Mouse (Mus musculus): ENCODE data around the gene Macrod2. TPM values are rescaled to one million over a fixed set of nuclear protein-coding genes. Genes with fewer than 3 reads are reported as not detected.
"Not testable (repeated sequence)": the region's sequence is repeated elsewhere in the genome, so short reads cannot be mapped to it uniquely, and the experiment has no call there.

Gene Macrod2
- total and polyA plus RNA-seq, 2 experiments from 2014 or later = 5.5 to 17.4 TPM

DNA sequence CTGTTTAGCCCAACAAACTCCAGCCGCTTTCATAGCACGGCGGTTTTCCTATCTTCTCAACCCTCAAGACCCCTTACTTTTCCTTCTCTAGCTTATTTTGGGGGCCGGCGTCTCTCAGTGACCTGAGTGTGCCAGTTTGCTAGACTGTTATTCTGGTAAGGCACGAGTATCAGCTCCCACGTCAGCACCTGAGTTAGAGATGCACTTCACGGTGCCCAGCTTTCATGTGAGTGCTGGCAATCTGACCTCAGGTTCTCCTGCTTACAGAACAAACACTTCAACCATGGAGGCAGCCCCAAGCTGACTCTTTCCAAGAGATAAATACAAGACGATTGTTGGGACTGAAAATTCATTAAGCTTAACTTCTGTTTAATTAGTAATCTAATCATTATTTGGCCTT lies 322.3 kb downstream of the Macrod2 start:
- Histone ChIP-seq H3K9ac (replicated peaks; ENCODE audit: low read depth, low read length) (no peak overlapping the region), H3K36me3 (replicated peaks; ENCODE audit: control insufficient read depth, insufficient read depth, low read length) (no peaks in the 10 kb centered on the region), H3K4me1 (ENCODE audit: control insufficient read depth, insufficient read depth) (no peaks in the 10 kb centered on the region), H3K4me3 (ENCODE audit: low read depth, low read length) (no peak overlapping the region), H3K4me2 (ENCODE audit: low read depth, low read length) (no peak overlapping the region), H3K9me3 (replicated peaks; ENCODE audit: control insufficient read depth, low read length) (no peaks in the 10 kb centered on the region), H3K27ac (ENCODE audit: low read depth) (no peak overlapping the region), H3K27me3 (ENCODE audit: control insufficient read depth, insufficient read depth, low read length) (no peaks in the 10 kb centered on the region)
- no peak for DNase-seq (ENCODE audit: low spot score)
- no peak for ATAC-seq (ENCODE audit: insufficient read depth, low read depth)
- whole genome bisulfite sequencing = 38% methylated on average over 9 of the region's 9 CpGs
- TF ChIP-seq EP300 (IDR thresholded peaks at IDR 0.05; ENCODE audit: low read depth) (no peak), CTCF (IDR thresholded peaks at IDR 0.05; ENCODE audit: low read depth) (no peak)

DNA sequence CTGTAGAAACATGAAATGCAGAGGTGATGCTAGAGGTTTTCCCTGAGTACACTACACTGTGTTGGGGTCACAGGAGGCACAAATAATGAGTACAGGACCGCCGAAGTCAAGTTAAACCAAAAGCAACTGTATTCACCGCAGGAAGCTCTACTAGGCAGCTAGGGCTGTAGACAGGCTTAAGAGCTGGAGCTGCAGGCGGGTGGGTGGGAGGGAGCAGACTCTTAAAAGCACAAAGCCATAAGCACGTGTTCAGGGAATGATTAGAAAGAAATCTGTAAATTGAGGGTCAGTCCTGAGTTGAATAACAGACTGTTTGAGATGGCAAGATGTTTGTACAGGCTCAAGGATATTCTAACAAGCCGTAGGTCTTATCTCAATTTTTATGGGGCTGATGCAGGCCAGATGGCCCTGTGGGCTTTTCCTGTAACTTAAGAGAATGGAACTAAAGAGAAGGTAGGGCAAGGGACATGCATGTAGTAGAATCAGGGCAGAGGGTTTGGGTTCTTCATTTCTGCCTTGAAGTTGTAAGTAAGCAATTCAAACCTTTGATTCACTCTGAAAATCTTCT lies 337.6 kb downstream of the Macrod2 start:
- H3K4me2 ChIP-seq (ENCODE audit: low read depth, low read length) = no peak overlapping the region
- no peak overlapping the region for H3K9ac ChIP-seq (replicated peaks; ENCODE audit: low read depth, low read length)
- no peak for TF ChIP-seq EP300 (IDR thresholded peaks at IDR 0.05; ENCODE audit: low read depth)
- TF ChIP-seq CTCF (IDR thresholded peaks at IDR 0.05; ENCODE audit: low read depth) = no peak
- 12% methylated on average over 6 of the region's 6 CpGs for WGBS
- ATAC-seq (ENCODE audit: insufficient read depth, low read depth) (no peak), DNase-seq (ENCODE audit: low spot score) (no peak)
- no peaks in the 10 kb centered on the region for H3K9me3 ChIP-seq (replicated peaks; ENCODE audit: control insufficient read depth, low read length)
- H3K27me3 ChIP-seq (ENCODE audit: control insufficient read depth, insufficient read depth, low read length) = no peaks in the 10 kb centered on the region
- H3K27ac ChIP-seq (ENCODE audit: low read depth) = no peak overlapping the region
- no peaks in the 10 kb centered on the region for H3K4me1 ChIP-seq (ENCODE audit: control insufficient read depth, insufficient read depth)
- no peak overlapping the region for H3K4me3 ChIP-seq (ENCODE audit: low read depth, low read length)
- H3K36me3 ChIP-seq (replicated peaks; ENCODE audit: control insufficient read depth, insufficient read depth, low read length) = no peaks in the 10 kb centered on the region

DNA sequence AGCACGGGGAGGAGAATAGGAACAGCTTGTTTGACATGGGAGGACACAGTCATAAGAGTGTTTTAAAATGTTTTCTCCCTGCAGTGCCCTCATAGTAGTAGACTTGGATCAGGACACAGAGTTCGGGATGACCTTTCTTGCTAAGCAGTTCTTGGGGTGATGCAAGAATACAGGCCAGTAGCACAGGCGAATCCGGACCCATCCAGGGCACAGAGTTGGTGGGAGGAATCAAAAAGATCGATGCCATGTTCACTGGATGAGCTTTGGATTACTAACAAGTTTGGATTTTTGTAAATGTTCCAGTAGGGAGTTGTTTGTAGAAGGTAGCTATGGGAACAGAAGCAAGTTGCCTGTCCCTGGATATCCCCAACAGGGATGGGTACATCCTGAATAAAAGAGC lies 345.4 kb downstream of the Macrod2 start:
- DNase-seq (ENCODE audit: low spot score) = no peak
- ATAC-seq (ENCODE audit: insufficient read depth, low read depth) = no peak
- H3K9ac ChIP-seq (replicated peaks; ENCODE audit: low read depth, low read length) = no peak overlapping the region
- no peak for TF ChIP-seq EP300 (IDR thresholded peaks at IDR 0.05; ENCODE audit: low read depth)
- no peak for TF ChIP-seq CTCF (IDR thresholded peaks at IDR 0.05; ENCODE audit: low read depth)
- H3K27me3 ChIP-seq (ENCODE audit: control insufficient read depth, insufficient read depth, low read length) = no peaks in the 10 kb centered on the region
- no peaks in the 10 kb centered on the region for H3K4me1 ChIP-seq (ENCODE audit: control insufficient read depth, insufficient read depth)
- no peak overlapping the region for H3K4me3 ChIP-seq (ENCODE audit: low read depth, low read length)
- no peaks in the 10 kb centered on the region for H3K36me3 ChIP-seq (replicated peaks; ENCODE audit: control insufficient read depth, insufficient read depth, low read length)
- no peaks in the 10 kb centered on the region for H3K9me3 ChIP-seq (replicated peaks; ENCODE audit: control insufficient read depth, low read length)
- no peak overlapping the region for H3K27ac ChIP-seq (ENCODE audit: low read depth)
- 86% methylated on average over 5 of the region's 5 CpGs for WGBS
- H3K4me2 ChIP-seq (ENCODE audit: low read depth, low read length) = no peak overlapping the region

DNA sequence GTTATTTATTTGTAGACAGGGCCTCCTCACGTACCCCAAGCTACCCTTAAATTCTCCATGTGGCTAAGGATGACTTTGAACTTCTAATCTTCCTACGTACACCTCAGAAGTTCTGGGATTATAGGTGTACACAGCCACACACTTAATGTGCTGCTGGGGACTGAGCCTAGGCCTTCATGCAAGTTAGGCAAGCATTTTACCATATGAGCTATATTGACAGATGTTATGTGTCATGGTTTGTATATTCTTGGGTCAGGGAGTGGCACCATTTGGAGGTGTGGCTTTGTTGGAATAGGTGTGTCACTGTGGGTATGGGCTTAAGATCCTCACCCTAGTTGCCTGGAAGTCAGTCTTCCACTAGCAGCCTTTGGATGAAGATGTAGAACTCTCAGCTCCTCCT lies 347.8 kb downstream of the Macrod2 start:
- 79% methylated on average over 2 of the region's 2 CpGs for WGBS
- DNase-seq (ENCODE audit: low spot score); H3K9ac ChIP-seq (replicated peaks; ENCODE audit: low read depth, low read length); H3K9me3 ChIP-seq (replicated peaks; ENCODE audit: control insufficient read depth, low read length); H3K36me3 ChIP-seq (replicated peaks; ENCODE audit: control insufficient read depth, insufficient read depth, low read length); H3K4me3 ChIP-seq (ENCODE audit: low read depth, low read length); H3K4me2 ChIP-seq (ENCODE audit: low read depth, low read length); H3K4me1 ChIP-seq (ENCODE audit: control insufficient read depth, insufficient read depth); H3K27me3 ChIP-seq (ENCODE audit: control insufficient read depth, insufficient read depth, low read length); H3K27ac ChIP-seq (ENCODE audit: low read depth); ATAC-seq (ENCODE audit: insufficient read depth, low read depth): not testable (repeated sequence)

DNA sequence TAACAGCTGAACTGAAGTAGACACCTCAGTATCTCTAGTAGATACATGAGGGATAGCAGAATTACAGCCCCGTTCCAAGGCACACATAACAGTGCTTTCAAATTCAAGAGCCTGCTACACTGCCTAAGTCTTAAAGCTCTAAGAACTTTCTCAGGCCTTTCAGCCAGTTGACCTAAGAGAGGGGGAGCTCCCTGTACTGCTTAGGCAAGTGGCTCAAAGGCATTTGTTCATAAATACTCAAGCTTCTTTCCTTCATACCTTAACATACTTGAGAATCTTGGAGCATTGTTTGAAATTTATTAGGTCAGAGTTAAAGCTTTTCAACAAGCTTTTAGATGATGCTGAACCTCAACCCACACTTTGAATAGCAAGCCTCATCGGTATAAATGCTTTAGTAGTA lies 363.8 kb downstream of the Macrod2 start:
- no peak for ATAC-seq (ENCODE audit: insufficient read depth, low read depth)
- WGBS = 83% methylated on average over 2 of the region's 2 CpGs
- no peak overlapping the region for H3K27ac ChIP-seq (ENCODE audit: low read depth)

DNA sequence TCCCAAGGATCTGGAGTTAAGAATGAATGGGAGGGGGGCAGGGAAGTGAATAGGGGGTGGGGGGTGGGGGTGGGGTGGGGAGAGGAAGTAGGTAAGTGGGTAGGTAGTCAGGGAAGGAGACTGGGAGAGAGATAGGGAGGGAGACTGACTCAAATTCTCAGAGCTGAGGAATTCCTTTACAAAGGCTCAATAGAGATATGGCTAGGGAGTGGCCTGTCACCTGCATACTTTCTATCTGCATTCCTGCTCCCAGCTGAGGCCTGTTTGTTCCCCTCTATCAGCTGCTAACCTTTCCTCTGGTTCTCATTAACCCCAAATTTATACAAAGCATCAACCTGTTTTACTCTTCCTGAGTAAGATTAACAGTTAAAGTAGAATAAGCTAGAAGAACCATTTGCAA lies 364.6 kb downstream of the Macrod2 start:
- Histone ChIP-seq H3K4me2 (ENCODE audit: low read depth, low read length) (no peak overlapping the region), H3K4me1 (ENCODE audit: control insufficient read depth, insufficient read depth) (no peaks in the 10 kb centered on the region; the same call in 1 of the 2 replicates), H3K4me3 (ENCODE audit: low read depth, low read length) (no peak overlapping the region), H3K27me3 (ENCODE audit: control insufficient read depth, insufficient read depth, low read length) (no peaks in the 10 kb centered on the region), H3K27ac (ENCODE audit: low read depth) (no peak overlapping the region), H3K9me3 (replicated peaks; ENCODE audit: control insufficient read depth, low read length) (no peaks in the 10 kb centered on the region), H3K9ac (replicated peaks; ENCODE audit: low read depth, low read length) (no peak overlapping the region), H3K36me3 (replicated peaks; ENCODE audit: control insufficient read depth, insufficient read depth, low read length) (no peaks in the 10 kb centered on the region)
- no peak for TF ChIP-seq CTCF (IDR thresholded peaks at IDR 0.05; ENCODE audit: low read depth)
- no peak for TF ChIP-seq EP300 (IDR thresholded peaks at IDR 0.05; ENCODE audit: low read depth)
- ATAC-seq (ENCODE audit: insufficient read depth, low read depth) (no peak), DNase-seq (ENCODE audit: low spot score) (no peak)

More for the DNA sequence above, 363.8 kb downstream of the Macrod2 start:
- TF ChIP-seq CTCF (IDR thresholded peaks at IDR 0.05; ENCODE audit: low read depth) (no peak), EP300 (IDR thresholded peaks at IDR 0.05; ENCODE audit: low read depth) (no peak)
- no peak overlapping the region for H3K4me3 ChIP-seq (ENCODE audit: low read depth, low read length)
- H3K27me3 ChIP-seq (ENCODE audit: control insufficient read depth, insufficient read depth, low read length) = no peaks in the 10 kb centered on the region
- no peaks in the 10 kb centered on the region for H3K9me3 ChIP-seq (replicated peaks; ENCODE audit: control insufficient read depth, low read length)
- H3K9ac ChIP-seq (replicated peaks; ENCODE audit: low read depth, low read length) = no peak overlapping the region
- no peak overlapping the region for H3K4me2 ChIP-seq (ENCODE audit: low read depth, low read length)
- no peaks in the 10 kb centered on the region; the same call in 1 of the 2 replicates for H3K4me1 ChIP-seq (ENCODE audit: control insufficient read depth, insufficient read depth)
- no peak for DNase-seq (ENCODE audit: low spot score)
- H3K36me3 ChIP-seq (replicated peaks; ENCODE audit: control insufficient read depth, insufficient read depth, low read length) = no peaks in the 10 kb centered on the region
